Mouse (Mus musculus) midbrain, embryonic 11.5 days (tissue): Measurements from ENCODE around the gene Rin2. TPM values are rescaled to one million over a fixed set of nuclear protein-coding genes. Genes with fewer than 3 reads are reported as not detected.

Experiments used
- ATAC-seq: fragments of 200-750 bp; cut with Nextera tagmentation; 2 replicates; pipeline ENCODE4 v1.8.0; 2017; ENCODE audit warnings: moderate TSS enrichment, moderate library complexity; ENCODE audit not compliant: low FRiP score
- DNase-seq: peaks from one replicate; pipeline ENCODE4 v3.0.0; 2015; ENCODE audit warnings: low spot score; ENCODE audit errors: missing footprints
- H3K27ac ChIP-seq: fragments of 300-500 bp; sonication (generic); 2 replicates; pipeline ENCODE4 v1.5.1; 2014; ENCODE audit warnings: low read depth, low read length
- H3K27me3 ChIP-seq: fragments of 300-500 bp; sonication (generic); 2 replicates; pipeline ENCODE4 v1.6.1; 2014; ENCODE audit warnings: mild to moderate bottlenecking, low read length, moderate library complexity, mixed read lengths; ENCODE audit not compliant: control insufficient read depth, insufficient read depth
- H3K36me3 ChIP-seq: fragments of 300-500 bp; sonication (generic); 2 replicates; pipeline ENCODE4 v1.6.1; 2014; ENCODE audit warnings: mild to moderate bottlenecking, low read length, moderate library complexity, mixed read lengths; ENCODE audit not compliant: control insufficient read depth, insufficient read depth
- H3K4me1 ChIP-seq: fragments of 300-500 bp; sonication (generic); 2 replicates; pipeline ENCODE4 v1.6.1; 2014; ENCODE audit warnings: low read length; ENCODE audit not compliant: control insufficient read depth, insufficient read depth
- H3K4me2 ChIP-seq: fragments of 300-500 bp; sonication (generic); 2 replicates; pipeline ENCODE4 v1.6.1; 2014; ENCODE audit warnings: mild to moderate bottlenecking, moderate library complexity
- H3K4me3 ChIP-seq: fragments of 300-500 bp; sonication (generic); 2 replicates; pipeline ENCODE4 v1.5.1; 2014; ENCODE audit warnings: low read depth, low read length
- H3K9ac ChIP-seq: fragments of 300-500 bp; sonication (generic); 2 replicates; pipeline ENCODE4 v1.6.1; 2014; ENCODE audit warnings: low read length
- H3K9me3 ChIP-seq: fragments of 300-500 bp; sonication (generic); 2 replicates; pipeline ENCODE4 v1.6.1; 2016; ENCODE audit warnings: low read length; ENCODE audit not compliant: control insufficient read depth
- WGBS: fragments of 180-500 bp; shearing (Covaris S2); extraction: QIAGEN DNeasy Blood & Tissue Kit; methylation state at CpG from one replicate; pipeline ENCODE4 v1.1.7; 2014; 5-methylcytosine and 5-hydroxymethylcytosine counted together
- polyA plus RNA-seq: library from polyadenylated mRNA; unstranded; fragments of >200 nt; fragmentation: Nextera tagmentation; extraction: Ambion mirVana; gene quantifications from 2 replicates; pipeline ENCODE4 v1.2.1, GENCODE M21; 2014

The Rin2 gene
- polyA plus RNA-seq, 1 experiment from 2014 or later = 11.9 TPM

DNA sequence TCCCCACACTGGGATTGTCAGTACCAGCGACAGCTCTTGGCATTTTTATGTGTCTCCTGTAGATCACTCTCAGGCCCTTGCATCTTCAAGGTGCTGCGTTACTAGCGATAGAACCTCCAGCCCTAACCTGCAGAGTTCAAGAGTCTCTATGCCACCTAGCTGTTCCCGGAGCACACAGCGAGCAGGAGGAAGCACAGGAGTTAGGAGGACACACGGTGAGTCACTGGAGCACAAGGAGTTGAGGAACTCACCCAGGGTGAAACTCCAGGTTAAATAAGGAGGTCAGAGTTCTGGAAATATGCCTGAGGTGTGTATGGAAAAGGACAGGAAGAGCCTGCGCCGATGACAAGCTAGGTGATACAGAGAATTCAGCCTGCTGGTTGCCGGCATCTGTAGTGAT is 5.7 kb downstream of the Rin2 start:
- Histone ChIP-seq H3K36me3 (no peaks in the 10 kb centered on the region), H3K4me2 (no peak overlapping the region), H3K27ac (no peak overlapping the region), H3K4me1 (peaks cover 1% of the 10 kb centered on the region; the same call in 1 of the 2 replicates), H3K9me3 (no peaks in the 10 kb centered on the region), H3K4me3 (no peak overlapping the region), H3K27me3 (no peaks in the 10 kb centered on the region), H3K9ac (no peak overlapping the region)
- ATAC-seq (no peak), DNase-seq (no peak)
- WGBS = 82% methylated on average over 9 of the region's 9 CpGs

GRCm38 (mm10) chr2:145681626-145682025 is 6.6 kb downstream of the Rin2 start:
- no peaks in the 10 kb centered on the region for H3K27me3 ChIP-seq
- H3K9me3 ChIP-seq = no peaks in the 10 kb centered on the region
- H3K27ac ChIP-seq = no peak overlapping the region
- WGBS = 78% methylated on average over 4 of the region's 4 CpGs
- H3K4me2 ChIP-seq = no peak overlapping the region
- H3K36me3 ChIP-seq = no peaks in the 10 kb centered on the region
- no peak overlapping the region for H3K4me3 ChIP-seq
- ATAC-seq (no peak), DNase-seq (no peak)
- H3K9ac ChIP-seq = no peak overlapping the region
- no peaks in the 10 kb centered on the region for H3K4me1 ChIP-seq

GRCm38 (mm10) chr2:145682924-145683323 is 7.9 kb downstream of the Rin2 start:
- no peaks in the 10 kb centered on the region for H3K4me1 ChIP-seq
- no peak overlapping the region for H3K27ac ChIP-seq
- no peak overlapping the region for H3K4me2 ChIP-seq
- H3K9ac ChIP-seq = no peak overlapping the region
- no peak overlapping the region for H3K4me3 ChIP-seq
- ATAC-seq (no peak), DNase-seq (no peak)
- H3K9me3 ChIP-seq = no peaks in the 10 kb centered on the region
- WGBS = 74% methylated on average over 3 of the region's 3 CpGs
- H3K27me3 ChIP-seq = no peaks in the 10 kb centered on the region
- no peaks in the 10 kb centered on the region for H3K36me3 ChIP-seq

DNA sequence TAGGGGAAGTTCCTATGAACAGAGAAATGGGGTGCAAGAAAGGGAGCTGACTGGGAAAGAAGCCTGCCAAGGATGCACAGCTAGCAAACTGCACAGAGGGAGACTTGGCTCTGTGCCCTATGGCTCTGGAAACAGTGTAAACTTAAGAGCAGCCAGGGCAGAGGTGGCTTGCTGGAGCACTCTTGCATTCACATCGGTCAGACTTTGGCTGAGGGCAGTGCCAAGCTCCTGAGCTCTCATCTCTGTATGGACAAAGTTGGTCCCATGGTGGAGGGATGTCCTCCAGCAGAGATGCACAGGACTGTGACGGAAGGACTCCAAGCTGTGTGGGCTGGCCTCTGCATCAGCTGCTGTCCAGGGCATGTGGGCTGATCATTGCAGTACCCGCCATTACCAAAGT is 8.5 kb downstream of the Rin2 start:
- Histone ChIP-seq H3K4me3 (no peak overlapping the region), H3K9me3 (no peaks in the 10 kb centered on the region), H3K36me3 (no peaks in the 10 kb centered on the region), H3K27me3 (no peaks in the 10 kb centered on the region), H3K4me2 (no peak overlapping the region), H3K9ac (no peak overlapping the region), H3K4me1 (no peaks in the 10 kb centered on the region), H3K27ac (no peak overlapping the region)
- DNase-seq = no peak
- no peak for ATAC-seq
- 86% methylated on average over 3 of the region's 3 CpGs for WGBS

DNA sequence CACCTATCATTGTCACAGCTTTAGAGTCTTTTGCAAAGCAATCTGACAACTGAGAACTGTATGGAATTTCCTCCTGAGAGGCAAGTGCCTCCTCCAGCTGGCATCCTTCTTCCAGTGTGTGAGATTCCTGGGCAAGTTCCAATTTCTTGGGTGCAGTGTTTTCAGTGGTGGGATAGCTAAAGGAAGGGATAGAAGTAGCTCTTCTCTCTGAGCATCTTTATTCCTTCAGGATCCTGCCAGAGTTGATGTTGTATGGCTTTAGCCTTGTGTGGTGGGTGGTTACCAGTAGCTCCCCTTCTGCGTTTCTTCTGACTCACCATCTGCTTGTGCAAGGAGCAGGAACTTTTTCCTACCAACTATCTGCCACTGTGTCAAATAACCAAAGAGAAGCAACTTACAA is 9.1 kb downstream of the Rin2 start:
- H3K4me3 ChIP-seq = no peak overlapping the region
- no peaks in the 10 kb centered on the region for H3K9me3 ChIP-seq
- H3K4me2 ChIP-seq = no peak overlapping the region
- no peak for DNase-seq
- ATAC-seq = no peak
- H3K4me1 ChIP-seq = no peaks in the 10 kb centered on the region
- WGBS = 96% methylated on average over 1 of the region's 1 CpGs
- H3K36me3 ChIP-seq = no peaks in the 10 kb centered on the region
- no peaks in the 10 kb centered on the region for H3K27me3 ChIP-seq
- no peak overlapping the region for H3K27ac ChIP-seq
- H3K9ac ChIP-seq = no peak overlapping the region

DNA sequence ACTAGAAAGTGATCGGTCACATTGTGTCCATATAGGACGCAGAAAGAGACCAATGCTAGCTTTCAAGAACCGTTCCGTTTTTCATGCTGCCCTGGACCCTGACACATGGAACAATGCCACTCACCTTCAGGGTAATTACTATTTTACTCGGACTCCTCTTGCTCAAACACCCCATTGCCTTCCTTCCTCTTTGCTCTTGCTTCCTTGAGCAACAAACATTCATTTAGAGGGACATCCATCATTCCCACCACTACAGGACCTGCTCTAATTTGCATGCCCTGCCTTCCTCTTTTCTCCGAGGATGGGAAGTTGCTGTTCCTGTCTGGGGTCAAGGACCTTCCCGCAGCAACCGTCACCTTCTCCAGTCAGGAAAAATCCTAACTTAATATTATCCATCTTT is 9.9 kb downstream of the Rin2 start:
- Histone ChIP-seq H3K27me3 (no peaks in the 10 kb centered on the region), H3K27ac (no peak overlapping the region)
- 89% methylated on average over 8 of the region's 8 CpGs for WGBS

DNA sequence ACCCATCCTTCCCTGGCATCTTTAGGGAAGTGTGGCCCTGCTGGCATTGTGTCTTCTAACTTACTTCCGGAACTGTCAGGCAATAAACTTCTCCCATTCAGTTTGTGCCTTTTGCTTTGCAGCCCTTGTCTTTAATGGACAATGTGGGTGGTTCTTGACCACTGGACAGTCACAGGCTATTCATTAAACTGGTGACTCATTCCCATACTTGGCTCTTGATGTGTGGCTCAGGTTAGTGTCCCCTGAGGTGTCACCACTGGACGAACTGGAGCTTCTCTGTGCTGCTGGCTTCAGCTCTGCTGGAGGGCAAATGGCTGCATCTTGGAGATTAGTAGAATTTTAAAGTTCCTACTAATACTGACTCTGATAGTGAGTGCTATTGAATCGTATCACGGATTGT is 11.0 kb downstream of the Rin2 start:
- ATAC-seq (no peak), DNase-seq (no peak)
- H3K9ac ChIP-seq = no peak overlapping the region
- no peaks in the 10 kb centered on the region for H3K27me3 ChIP-seq
- no peak overlapping the region for H3K4me2 ChIP-seq
- whole genome bisulfite sequencing = 87% methylated on average over 4 of the region's 4 CpGs
- no peaks in the 10 kb centered on the region for H3K4me1 ChIP-seq
- no peaks in the 10 kb centered on the region for H3K9me3 ChIP-seq
- no peak overlapping the region for H3K27ac ChIP-seq
- H3K36me3 ChIP-seq = no peaks in the 10 kb centered on the region
- no peak overlapping the region for H3K4me3 ChIP-seq

More for the DNA sequence above, 9.9 kb downstream of the Rin2 start:
- Histone ChIP-seq H3K4me1 (no peaks in the 10 kb centered on the region), H3K4me2 (no peak overlapping the region), H3K9me3 (no peaks in the 10 kb centered on the region), H3K36me3 (no peaks in the 10 kb centered on the region), H3K4me3 (no peak overlapping the region), H3K9ac (no peak overlapping the region)
- no peak for DNase-seq
- ATAC-seq = no peak

DNA sequence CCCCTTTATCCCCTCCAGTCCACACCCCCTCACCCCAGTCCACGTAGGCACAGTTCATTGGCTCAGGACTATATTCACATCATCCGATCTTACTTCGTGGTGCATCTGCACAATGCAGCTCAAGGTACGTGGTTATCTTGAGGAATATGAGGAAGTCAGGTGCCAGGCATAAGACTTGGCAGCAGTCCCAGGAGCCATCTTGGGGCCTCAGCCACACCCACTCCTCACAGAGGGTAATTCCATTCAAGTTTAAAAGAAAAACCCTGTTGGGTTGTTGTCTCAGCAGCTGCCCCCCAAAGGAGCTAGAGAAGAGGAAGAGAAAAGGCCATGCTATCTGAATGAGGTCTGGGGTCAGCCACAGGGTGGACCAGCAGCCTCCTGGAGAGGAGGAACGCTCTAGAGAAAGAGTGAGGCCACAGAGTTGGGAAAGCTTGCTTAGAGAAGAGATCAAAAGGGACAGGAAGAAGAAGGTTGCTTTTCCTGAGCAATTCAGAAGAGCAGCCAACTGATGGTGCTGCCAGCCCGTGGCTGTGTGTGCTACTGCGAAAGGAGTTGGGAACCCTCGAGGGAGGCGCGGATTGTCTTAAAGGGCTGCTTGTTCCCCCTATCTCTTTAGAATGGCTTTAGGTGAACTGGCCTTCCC is 16.5 kb downstream of the Rin2 start:
- Histone ChIP-seq H3K36me3 (no peaks in the 10 kb centered on the region), H3K4me1 (no peaks in the 10 kb centered on the region), H3K4me2 (no peak overlapping the region), H3K9me3 (no peaks in the 10 kb centered on the region), H3K27ac (no peak overlapping the region), H3K9ac (no peak overlapping the region), H3K4me3 (no peak overlapping the region), H3K27me3 (no peaks in the 10 kb centered on the region)
- 86% methylated on average over 10 of the region's 10 CpGs for WGBS
- no peak for DNase-seq
- ATAC-seq = no peak

GRCm38 (mm10) chr2:145697160-145697559 is 22.1 kb downstream of the Rin2 start:
- DNase-seq = no peak
- Histone ChIP-seq H3K4me1 (no peaks in the 10 kb centered on the region), H3K9ac (no peak overlapping the region), H3K9me3 (no peaks in the 10 kb centered on the region), H3K4me3 (no peak overlapping the region), H3K27ac (no peak overlapping the region), H3K4me2 (no peak overlapping the region), H3K27me3 (no peaks in the 10 kb centered on the region), H3K36me3 (no peaks in the 10 kb centered on the region)
- ATAC-seq = no peak
- 80% methylated on average over 6 of the region's 6 CpGs for WGBS
